Mouse (Mus musculus) thymus, postnatal 4 days (tissue): ENCODE data around the gene Prmt7.
A peak's percentile ranks its signal among the peaks of the same experiment; 100 is the strongest.

ENCODE experiments used
- DNase-seq: peaks from one replicate; pipeline ENCODE4 v3.0.0; 2021

The Prmt7 gene

GRCm38 (mm10) chr8:106231536-106231935 lies 20.8 kb downstream of the Prmt7 start:
- DNase-seq, result no peak

- DNase-seq, result no peak
These were observed 22.0 kb downstream of the Prmt7 start for GRCm38 (mm10) chr8:106232751-106233150.

DNA sequence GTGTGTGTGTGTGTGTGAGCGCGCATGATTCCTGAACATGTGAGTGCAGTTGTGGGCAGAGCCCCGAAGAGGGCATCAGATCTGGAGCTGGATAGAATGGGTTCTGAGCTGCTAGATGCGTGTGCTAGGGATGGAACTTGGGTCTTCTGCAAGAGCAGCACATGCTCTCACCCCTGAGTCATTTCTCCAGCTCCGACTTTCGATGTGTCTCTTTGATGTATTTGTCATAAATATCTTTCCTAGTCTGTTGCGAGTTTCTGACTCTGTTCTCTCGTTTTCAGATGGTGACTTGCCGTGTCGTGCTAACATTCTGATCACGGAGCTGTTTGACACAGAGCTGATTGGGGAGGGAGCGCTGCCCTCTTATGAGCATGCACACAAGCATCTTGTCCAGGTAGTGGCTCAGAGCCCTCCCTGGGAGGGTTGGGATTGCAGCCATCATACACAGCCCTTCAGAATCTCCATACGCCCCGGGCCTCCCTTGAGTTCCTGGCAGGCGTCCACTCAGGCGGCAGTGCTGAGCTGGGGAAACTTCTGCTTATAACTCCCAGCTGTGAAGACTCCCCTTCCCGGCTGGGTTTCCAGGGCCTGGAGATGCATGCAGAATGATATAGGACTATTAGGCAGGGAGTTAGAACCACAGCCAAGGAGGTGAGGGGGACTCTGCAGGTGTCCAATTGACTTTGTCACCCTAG lies 24.0 kb downstream of the Prmt7 start:
- no peak for DNase-seq

DNA sequence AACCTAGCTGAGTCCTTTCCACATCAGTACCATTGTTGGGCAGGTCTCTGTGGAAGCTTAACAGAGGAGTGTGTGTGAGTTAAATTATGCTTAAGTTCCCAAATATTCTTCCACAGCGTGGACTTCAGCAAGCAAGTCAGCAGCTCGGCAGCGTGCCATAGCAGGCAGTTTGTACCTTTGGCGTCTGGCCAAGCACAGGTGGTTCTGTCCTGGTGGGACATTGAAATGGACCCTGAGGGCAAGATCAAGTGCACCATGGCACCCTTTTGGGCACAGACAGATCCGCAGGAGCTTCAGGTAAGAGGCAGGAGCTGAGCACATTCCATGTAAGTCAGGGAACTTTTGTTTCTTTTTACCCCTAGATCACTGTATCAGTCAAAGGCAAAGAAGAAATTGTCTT lies 26.4 kb downstream of the Prmt7 start:
- DNase-seq, result no peak

DNA sequence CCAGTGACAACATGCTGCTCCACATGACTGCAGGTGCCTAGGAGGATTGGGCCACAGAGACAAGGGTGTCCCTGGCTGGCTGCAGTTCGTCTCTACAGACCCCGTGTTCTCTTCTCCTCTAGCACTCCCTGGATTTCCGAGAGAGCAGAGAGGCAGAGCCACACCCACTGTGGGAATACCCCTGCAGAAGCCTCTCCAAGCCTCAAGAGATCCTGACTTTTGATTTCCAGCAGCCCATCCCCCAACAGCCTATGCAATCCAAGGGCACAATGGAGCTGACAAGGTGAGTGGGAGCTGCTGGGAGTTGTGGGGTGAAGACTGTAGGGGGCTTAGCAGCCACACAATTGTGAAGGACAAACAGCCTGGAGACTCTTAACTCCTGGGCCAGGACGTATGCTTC lies 39.5 kb downstream of the Prmt7 start:
- DNase-seq, result no peak

DNA sequence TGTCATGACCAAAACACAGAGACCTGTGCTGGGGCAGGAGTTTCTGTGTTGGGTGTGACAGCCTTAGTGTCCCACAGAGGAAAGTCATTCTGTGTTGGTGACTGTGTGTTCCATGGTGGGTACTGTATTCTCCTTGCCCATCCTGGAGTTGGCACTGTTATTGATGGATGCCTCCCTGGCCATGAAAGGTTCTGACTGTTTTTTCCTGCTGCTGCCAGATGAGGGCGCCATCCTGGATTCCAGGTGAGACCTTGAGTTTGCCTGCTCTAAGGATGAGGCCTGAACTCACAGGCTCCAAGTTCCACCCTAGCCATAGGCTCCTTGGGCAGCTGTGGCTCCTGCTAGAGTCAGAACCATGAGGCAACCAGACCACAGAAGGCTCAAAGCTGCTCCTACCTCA lies 47.4 kb downstream of the Prmt7 start:
- peak; percentile 61 for DNase-seq

- no peak for DNase-seq
These were observed 49.0 kb downstream of the Prmt7 start for GRCm38 (mm10) chr8:106259579-106260255.

DNA sequence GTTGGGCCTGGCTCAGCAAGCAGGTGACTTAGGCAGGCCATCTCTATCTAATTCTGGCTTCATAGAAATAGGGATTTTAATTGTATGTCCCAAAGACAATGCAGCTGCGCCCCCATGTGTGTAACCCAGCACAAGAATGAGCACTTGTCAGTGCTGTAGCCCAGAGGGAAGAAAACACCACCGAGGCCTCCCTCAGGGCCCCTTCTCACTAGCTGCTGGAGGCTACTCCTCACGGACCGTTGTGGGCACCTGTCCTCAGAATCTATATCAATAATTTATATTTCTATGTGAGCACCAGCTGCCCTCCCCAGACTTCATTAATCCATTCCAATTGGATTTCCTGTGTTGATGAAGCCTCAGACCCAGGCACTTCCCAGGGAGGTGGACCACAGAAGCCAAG lies 50.2 kb downstream of the Prmt7 start:
- DNase-seq, result no peak

- no peak for DNase-seq
These were observed 51.6 kb downstream of the Prmt7 start for GRCm38 (mm10) chr8:106262343-106262742.

GRCm38 (mm10) chr8:106263928-106264327 lies 53.2 kb downstream of the Prmt7 start:
- DNase-seq, result no peak

DNA sequence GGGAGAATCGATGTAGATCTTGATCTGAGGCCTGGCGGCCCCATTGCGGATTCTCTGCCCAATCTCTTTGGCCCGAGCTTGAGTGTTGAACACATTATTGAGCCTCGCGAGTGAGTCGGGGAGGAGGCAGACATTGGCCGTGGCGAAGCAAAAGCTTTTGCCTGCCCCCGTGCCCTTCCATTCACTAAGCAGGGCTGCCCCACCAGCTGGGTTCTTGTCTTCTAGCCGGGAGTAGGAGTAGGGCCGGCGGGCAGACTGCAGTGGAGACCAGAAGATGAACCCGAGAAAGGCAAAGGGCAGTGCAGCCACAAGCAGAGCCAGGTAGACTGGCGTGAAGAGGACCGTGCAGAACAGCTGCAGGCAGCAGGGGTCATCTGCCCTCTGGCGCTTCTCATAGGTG lies 54.7 kb downstream of the Prmt7 start:
- no peak for DNase-seq

DNA sequence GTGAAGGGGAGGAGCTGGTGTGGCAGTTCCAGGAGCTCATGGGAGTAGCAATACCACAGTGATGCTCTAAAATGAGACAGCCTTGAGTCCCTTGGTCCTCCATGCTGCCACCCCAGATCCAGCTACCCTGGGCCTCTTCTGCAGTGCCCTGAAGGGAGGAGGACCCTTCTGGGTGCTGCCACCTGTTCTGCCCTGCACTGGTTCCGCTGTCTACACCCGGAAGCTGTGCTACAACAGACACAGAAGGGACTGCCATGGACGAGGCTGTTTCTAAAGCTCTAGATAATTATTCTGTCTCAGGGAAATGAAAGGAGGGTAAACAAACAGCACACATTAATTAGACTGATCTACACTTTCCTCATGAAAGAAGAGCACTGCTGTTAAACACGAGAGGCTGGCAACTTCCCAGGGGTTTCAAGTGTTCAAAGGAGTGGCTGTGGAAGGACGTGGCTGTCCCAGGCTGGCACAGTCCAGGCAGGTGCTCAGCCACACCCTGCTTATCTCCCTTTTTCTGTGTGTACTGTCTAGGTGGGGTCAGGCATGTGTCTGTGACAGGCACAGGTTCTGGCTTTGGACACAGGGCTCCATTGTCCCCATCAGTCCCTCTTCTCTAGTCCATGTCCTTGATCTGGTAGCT lies 58.1 kb downstream of the Prmt7 start:
- no peak for DNase-seq

GRCm38 (mm10) chr8:106270804-106271203 lies 60.1 kb downstream of the Prmt7 start:
- no peak for DNase-seq

DNA sequence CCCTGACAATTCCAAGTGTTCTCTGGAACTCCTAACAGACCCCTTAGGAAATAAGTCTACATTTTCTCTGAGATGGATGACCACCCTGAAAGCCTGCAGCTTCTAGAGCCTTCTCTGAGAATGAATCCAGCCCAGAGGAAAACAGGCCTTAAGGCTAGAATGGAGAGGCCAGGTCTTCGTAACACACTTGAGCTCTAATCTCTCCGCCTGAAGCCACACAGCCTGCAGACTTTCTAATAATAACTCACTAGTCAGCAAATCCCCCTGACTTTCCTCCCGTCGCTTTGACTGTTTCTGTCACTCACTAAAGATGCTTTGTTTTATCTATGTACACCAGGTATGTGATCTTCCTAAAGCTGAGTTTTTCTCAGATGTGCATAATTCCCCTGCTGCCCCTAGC lies 60.6 kb downstream of the Prmt7 start:
- no peak for DNase-seq

GRCm38 (mm10) chr8:106273468-106273867 lies 62.7 kb downstream of the Prmt7 start:
- DNase-seq, result no peak

- DNase-seq, result no peak
These were observed 66.1 kb downstream of the Prmt7 start for GRCm38 (mm10) chr8:106276709-106277317.

DNA sequence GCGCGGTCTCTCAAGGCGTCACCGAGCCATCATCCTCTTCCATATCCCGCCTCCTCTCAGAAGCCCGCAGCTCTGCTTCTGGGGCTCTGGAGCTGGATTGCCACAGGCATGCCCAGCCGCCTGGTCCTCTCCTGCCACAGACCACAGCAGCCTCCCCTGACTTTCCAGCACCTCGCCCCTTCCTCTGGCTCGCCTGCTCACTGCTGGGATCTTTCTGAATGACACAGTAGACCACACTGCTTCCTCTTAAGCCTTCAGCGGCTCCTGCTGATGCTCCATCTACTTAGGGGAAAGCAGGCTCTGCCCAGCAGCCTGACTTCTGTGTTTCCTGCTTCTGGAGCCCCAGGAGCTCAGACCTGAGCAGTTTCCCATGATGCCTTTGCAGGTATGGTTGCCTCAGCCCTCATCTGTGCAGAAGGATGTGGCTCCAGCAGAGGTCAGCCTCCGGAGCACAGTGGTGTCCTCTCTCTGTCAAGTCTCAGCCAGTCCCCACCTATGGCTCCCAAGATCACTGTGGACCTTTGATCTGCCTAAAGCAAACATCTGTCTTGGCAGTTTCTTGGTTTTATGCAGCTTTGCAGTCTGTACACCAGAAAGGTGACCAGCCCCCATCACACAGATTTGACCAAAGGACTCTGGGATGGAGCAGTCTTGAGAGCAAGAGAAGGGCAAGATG lies 67.8 kb downstream of the Prmt7 start:
- no peak for DNase-seq

- no peak for DNase-seq
These were observed 69.4 kb downstream of the Prmt7 start for GRCm38 (mm10) chr8:106280154-106280553.

GRCm38 (mm10) chr8:106280844-106281243 lies 70.1 kb downstream of the Prmt7 start:
- DNase-seq, result no peak

DNA sequence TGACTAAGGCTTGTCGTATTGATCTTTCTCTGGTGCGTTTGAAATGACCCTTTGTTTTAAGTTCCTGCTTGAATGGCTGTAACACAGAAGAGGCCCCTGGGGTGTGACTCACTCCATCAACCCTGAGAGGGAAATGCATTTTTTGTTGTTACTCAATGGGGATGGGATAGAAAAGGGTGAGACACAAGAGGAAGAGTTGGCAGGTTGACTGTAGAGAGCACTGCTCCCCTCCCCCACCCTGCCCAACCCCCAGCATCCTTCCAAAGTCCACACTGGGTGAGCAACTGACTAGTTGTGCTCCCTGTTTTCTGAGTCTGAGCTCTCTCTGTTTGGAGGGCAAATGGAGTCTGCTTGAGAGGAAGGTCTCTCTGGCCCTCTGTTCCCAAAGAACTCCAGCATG lies 76.7 kb downstream of the Prmt7 start:
- DNase-seq, result no peak

DNA sequence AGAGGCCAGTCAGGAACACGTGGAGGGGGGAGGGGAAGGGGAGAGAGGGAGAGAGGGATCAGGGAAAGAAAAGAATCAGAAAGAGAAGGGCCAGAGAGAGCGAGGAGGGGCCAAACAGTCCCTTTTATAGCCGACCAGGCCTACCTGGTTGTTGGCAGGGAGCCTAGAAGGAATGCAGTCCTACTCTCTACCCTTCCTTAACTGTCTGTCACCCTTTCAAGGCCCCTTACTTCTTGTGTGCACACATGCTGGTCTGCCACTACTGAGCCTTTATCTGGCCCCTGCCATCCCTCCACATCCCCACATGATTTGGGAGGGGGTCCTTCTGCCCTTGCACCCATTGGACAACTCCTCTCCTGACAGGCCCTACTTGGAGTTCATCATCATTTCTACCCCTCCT lies 78.0 kb downstream of the Prmt7 start:
- DNase-seq, result no peak

DNA sequence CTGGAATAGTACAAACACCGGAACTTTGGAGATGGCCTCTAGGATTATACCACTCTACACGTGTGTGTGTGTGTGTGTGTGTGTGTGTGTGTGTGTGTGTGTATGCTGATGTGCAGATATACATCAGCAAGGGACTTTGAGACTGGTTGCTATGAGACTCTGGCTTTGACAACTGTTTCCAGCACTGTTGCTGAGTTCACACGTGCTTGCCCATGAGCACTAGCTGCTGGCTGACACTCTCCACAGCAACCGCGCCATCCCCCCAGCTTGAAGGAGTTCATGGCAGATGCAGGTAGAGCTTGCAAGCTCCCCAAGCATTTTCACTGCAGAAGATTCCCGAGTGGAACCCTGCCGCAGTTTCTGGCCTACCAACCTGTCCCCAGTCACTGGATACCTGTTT lies 78.7 kb downstream of the Prmt7 start:
- DNase-seq, result no peak
